Mouse (Mus musculus) thymus, postnatal 36 days (tissue): ENCODE measurements around the gene Stox2.
"Not testable (repeated sequence)": the region's sequence is repeated elsewhere in the genome, so short reads cannot be mapped to it uniquely, and the experiment has no call there.

ENCODE experiments used
- DNase-seq, 2 experiments: peaks; one replicate each; pipeline ENCODE4 v3.0.0; 2022; ENCODE audit warnings: mixed read lengths in 2 of 2

Gene Stox2

GRCm38 (mm10) chr8:47446312-47447046 lies at the start of gene Stox2:
TSS of gene Stox2 (minus strand) at chr8:47446362.
- no peak for DNase-seq

DNA sequence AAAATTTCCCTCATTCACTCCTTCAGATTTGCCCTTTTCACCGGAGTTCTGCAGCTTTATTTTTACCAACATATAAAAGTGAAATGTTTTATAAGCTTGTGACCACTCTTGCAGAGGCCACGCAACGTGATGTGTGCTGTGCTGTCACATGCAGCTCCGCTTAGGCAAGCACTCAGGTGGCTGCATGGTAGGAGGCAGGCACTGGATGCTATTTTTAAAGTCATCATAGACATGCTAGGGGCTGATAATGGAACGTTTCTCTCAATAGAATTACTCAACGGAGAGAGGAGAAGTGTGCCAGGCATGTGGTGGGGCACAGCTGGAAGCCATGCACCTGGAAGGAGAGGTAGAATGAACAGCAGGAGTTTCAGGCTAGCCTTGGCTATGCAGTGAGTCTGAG lies 49.3 kb upstream of the Stox2 start:
- no peak for DNase-seq

DNA sequence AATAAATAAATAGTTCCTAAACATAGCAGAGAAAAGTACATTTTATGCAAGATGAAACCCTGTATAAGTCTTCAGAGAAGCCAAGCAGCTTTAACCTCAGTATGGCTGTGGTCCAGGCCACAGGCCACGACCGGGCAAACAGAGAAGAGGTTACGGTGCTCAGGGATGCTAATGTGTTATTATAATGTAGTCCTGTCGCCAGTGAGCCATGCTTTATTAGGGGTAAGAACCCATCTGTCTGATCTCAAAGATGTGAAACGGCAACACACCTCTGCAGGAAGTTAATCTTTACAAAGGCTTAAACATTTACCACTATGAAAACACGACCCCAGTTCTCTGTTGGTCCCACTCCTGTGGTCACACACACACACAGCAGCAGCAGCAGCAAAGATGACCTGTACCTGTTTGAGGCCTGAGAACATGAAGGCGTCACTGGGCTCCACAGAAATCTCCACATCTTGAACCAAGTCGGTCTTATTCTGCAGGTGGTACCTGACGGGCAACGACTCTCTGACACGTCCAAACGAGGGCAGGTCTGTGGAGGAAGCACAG lies 48.5 kb upstream of the Stox2 start:
- no peak for DNase-seq

DNA sequence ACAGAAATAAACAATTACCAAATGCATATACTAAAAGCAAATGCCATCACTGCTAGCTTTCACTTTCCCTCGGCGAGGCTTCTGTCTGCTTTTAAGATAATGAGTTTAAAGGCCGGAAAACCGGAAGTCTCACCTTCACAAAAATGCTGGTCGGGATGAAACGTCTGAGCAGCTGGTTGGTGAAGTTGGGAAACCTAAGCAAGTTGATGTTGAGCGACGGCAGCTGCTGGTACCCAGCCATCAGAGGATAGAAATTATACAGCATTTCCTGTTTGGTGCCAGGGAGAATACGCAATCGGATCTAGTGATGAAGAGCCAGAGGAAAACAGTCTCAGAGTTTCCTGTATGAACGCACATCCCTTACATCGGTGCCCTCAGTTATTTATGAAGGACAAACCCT lies 46.9 kb upstream of the Stox2 start:
- DNase-seq: no peak

GRCm38 (mm10) chr8:47487231-47487630 lies 41.1 kb upstream of the Stox2 start:
- no peak for DNase-seq

GRCm38 (mm10) chr8:47482354-47483071 lies 36.4 kb upstream of the Stox2 start:
- no peak for DNase-seq

DNA sequence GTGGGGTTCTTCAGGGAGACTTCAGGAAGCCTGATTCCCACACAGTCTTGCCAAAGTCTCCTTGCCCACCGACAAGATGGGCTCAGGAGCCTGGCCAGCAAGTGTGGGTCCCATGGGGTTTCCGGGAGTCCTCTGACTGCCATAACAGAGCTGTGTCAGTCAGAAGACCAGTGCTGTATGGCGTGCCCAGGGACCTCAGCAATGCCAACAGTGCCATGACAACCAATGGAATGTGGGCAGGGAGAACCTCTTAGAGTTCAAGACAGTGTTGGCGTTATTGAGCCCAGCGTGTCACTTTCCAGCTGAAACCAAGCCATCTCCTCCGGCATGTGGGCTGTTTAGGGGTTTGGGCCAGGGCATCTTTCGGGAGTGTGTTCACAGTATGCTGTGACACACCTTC lies 33.9 kb upstream of the Stox2 start:
- DNase-seq: no peak

DNA sequence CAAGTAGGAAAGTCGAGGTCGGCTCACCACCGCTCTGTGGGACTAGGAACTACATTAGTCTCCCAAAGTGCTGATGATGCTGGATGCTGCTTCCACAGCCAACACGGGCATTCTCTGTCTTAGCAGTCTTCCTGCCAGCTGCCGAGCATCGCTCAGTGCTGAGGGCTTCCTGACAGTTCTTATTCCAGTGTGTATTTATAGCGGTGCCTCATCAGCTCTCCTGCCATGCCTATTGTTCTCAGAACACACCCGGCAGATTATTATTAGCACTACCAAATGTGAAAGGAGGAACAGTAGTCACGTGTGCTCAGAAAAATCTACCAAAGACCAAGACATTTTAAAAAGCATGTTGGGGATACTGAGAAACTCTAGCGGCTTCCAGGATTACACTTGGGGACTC lies 15.5 kb upstream of the Stox2 start:
- no peak for DNase-seq

- no peak for DNase-seq
Measured at GRCm38 (mm10) chr8:47459216-47459749, 13.1 kb upstream of the Stox2 start.

- DNase-seq: no peak
Measured at GRCm38 (mm10) chr8:47458591-47458990, 12.4 kb upstream of the Stox2 start.

- not testable (repeated sequence) for DNase-seq
Measured at GRCm38 (mm10) chr8:47449211-47449610, 3.0 kb upstream of the Stox2 start.

DNA sequence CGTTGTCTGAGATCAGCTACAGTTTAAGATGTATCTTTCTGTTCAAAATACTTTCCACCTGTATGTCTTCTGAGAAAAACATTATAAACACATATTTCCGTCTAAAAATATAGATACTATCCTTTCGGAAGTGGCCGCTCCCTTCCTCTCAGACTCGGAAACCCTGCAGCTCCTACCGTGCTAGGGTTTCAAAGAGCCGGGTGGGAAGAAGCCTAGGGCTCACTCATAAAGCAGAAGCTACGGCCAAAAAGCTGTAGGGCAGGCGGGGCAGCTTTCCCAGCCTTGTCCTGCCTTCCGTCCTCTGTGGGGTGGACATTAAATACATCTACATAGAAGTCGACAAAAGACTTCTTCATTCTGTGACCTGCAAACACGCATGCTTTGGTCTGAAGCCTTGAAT lies 6.9 kb downstream of the Stox2 start:
- DNase-seq: no peak

GRCm38 (mm10) chr8:47437976-47438375 lies 8.2 kb downstream of the Stox2 start:
- DNase-seq: no peak

DNA sequence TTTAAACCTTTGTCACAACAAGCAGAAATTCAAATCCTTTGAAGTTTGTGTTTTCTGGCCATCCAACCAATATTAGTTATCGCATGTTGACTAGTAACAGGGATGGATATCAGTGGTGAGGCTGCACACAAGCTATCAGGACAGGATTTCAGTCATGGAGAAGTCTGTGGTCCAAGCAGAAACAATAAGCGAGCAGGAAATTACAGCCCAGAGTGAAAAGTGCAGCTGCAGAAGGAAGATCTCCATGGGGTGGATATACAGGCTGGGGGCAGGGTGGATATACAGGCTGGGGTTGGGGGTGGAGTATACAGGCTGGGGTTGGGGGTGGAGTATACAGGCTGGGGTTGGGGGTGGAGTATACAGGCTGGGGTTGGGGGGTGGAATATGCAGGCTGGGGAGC lies 10.3 kb downstream of the Stox2 start:
- no peak for DNase-seq

DNA sequence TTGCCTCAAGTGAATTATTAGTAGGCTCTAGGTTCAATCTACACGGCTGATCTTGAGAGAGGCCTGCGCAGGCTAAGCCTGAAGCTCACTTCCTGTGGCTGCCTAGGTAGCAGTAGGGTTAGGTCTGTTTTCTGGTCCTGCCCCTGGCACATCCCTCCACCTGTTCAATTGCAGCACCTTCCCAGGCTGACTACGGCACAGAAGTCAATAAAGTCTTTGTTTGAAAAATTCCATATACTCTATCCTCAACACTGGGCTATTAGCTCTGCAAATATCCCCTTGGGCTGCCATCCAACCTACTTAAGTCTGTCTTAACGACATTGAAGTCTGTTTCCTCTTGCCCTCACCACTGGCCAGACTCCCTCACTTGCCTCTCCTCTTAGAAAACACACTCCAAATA lies 10.8 kb downstream of the Stox2 start:
- no peak for DNase-seq

DNA sequence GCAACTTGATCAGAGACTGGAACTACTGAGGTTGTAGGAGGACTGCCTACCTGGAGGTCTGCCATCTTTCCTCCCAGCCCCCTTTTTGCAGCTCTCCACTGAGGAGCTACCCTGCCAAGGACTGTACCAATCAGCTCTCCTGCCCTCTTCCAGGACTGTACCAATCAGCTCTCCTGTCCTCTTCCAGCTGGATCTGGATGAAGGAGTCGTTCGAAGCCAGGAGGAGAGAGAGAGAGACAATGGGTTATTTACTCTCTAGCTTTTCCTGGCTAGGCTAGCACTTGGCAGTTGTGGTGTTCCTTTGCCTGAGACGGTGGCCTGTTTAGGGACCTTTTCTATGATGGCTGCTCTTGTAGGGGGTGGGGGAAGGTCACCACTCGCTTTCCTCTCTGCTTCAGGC lies 14.9 kb downstream of the Stox2 start:
- DNase-seq: no peak

DNA sequence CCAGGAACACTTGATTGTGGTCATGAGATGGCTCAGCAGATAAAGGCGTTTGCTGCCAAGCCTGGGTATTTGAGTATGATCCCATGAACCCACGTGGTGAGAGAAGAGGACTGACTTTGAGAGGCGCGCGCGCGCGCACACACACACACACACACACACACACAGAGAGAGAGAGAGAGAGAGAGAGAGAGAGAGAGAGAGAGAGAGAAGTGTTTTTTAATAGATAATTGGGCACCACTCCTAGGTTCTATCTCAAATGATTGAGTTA lies 32.0 kb downstream of the Stox2 start:
- not testable (repeated sequence) for DNase-seq

- peak; percentile 43 to 54 for DNase-seq
Measured at GRCm38 (mm10) chr8:47413524-47414257, 32.5 kb downstream of the Stox2 start.

DNA sequence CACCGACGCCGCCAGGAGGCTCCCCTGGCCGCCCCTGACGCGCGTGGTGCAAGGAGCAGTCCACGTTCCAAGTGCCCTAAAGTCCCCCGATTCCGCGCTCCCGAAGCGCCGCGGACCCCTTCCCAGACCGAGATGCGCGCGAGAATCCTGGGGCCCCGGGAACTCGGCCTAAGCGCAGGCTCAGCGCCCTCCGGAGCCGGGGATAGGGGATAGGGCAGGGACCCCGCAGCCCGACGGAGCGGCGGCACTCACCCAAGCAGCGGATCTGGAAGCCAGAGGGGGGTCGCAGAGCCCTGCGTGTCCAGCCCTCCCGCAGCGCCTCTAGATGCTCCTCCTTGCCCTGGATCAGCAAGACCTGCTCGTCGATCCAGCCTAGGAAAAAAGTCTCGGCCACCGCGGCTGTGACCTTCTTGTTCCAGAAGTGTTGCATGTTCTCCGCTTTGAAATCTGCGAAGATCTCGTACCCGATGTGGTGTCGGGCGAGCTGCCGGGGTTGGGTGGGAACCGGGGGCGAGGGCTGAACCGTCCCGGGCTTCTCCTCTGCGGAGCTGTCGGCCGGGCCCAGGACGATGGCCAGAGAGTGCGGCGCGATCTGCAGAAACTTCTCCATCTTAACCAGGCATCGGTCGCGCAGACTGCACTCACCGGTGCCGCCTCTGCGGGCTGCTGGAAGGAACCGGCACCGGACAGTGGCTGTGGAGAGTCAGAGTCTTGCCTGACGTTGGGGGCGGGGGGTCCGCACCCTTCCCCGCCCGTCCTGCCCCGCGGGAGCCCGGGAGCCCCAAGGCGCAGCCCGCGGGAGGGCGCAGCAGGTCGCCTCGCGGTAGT lies 33.3 kb downstream of the Stox2 start:
- DNase-seq: peak; percentile 2 to 5

DNA sequence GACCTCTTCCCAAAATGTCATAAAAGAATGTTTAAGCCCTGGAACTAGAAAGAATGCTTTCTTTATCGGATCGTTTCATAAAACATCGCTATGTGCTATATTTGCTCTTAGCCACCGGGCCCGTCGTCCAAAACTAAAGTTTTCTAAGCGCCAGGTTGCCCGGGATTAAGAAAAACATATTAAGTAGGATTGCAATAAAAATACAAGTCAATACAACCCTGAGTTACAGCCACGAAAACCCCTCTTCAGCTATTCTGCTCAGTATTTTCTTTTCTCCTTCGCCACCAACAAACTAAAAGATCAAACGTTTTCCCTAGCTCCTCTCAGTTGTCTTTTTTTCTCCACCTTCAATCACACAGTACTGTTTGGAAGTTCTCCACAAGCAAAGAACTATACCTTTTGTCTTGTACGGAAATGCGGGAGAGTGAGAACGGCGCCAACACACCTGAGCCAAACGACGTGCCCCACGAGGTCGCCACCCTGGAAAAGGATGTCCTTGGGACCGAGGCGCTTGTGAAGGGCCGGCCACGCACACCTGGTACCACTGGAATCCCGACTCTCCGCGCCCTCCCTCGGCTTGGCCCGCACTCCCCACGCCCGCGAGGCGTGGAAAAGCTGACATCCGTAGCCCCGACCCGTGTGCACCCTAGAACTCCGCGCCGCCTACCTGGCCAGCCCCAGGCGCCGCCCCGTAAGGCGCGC lies 34.0 kb downstream of the Stox2 start:
- DNase-seq: peak in 1 of 2 experiments; percentile 9

DNA sequence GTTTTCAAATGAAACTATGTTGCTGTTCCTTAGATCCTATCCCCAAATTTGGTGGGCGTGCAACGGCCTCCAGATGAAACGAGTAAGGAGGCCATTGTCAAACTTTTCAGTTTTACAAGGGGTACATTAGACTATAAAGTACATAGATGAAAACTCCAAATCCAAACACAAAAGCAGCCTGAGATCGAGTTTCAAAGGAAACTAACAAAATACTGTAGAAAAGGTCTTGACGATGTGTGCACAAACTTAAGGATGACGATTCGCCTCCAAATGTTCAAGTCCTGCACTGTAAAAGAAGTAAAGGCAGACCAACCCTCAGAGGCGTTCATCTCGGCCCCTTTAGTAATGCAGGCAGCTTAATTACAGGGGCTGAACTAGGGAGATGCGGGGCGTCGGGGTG lies 34.8 kb downstream of the Stox2 start:
- DNase-seq: no peak

GRCm38 (mm10) chr8:47409061-47409460 lies 37.1 kb downstream of the Stox2 start:
- no peak for DNase-seq
